Mouse (Mus musculus) layer of hippocampus, adult 18-20 months (tissue): ENCODE measurements at regions not wholly inside any gene's neighbourhood (a gene's known extent, or its start where the extent isn't known, plus 50 kb on each side); places are given as distances from the start of the nearest gene placed in this dataset.

ENCODE experiments used
- DNase-seq, 2 experiments: peaks; one replicate each; pipeline ENCODE4 v3.0.0; 2022; ENCODE audit warnings: low spot score in 2 of 2

DNA sequence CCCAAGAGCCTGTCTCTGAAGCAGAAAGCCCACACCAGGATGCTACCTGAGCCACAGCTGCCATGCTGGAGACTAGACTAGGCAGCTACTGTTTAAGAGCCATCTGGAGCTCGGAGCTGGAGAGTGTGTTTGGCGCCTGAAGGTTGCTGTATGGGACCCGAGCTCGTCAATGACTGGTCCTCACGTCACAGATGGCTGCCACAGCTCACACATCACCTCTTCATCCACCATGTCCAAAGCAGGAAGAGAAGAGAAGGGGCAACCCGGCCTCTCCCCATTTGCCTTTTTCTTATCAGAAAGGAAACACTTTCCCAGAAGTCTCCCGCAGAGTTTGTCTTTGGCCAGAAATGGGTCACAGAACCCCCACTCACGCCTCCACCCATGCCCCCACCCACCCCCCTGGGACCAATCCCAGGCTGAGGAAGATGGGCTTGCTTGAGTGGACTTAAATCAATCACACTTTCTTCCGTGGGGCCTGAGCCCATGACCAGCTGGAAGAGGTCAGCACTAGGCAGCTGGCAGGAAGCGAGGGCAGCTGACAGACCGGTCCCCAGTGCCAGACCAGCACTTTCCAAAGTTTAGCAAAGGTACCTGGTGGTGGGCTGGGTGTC lies 53.5 kb upstream of the Ptpn1 start:
- no peak for DNase-seq

GRCm38 (mm10) chr2:167877254-167877870 lies 54.5 kb upstream of the Ptpn1 start:
- no peak for DNase-seq

GRCm38 (mm10) chr2:167872507-167872906 lies 59.4 kb upstream of the Ptpn1 start:
- no peak for DNase-seq

- no peak for DNase-seq
These were observed 61.7 kb upstream of the Ptpn1 start for GRCm38 (mm10) chr2:167870153-167870552.

DNA sequence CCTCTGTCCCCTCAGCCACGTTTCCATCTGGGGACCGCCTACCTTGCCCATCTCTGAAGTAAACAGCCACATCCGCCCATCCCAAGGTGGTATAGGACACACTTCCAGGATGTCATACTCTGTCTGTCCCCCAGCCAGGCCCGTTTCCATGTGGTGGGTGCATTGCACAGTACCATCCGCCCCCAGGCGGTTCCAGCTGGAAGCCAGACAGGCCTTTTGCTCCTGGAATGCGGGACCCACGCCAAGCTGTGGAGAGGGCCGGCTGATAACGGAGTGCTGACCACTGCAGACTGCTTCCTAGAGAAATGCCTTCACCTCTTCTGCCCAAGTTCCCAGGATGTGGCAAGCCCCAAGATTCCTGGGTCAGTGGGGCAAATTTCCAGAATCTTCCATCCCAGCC lies 65.1 kb upstream of the Ptpn1 start:
- no peak for DNase-seq

DNA sequence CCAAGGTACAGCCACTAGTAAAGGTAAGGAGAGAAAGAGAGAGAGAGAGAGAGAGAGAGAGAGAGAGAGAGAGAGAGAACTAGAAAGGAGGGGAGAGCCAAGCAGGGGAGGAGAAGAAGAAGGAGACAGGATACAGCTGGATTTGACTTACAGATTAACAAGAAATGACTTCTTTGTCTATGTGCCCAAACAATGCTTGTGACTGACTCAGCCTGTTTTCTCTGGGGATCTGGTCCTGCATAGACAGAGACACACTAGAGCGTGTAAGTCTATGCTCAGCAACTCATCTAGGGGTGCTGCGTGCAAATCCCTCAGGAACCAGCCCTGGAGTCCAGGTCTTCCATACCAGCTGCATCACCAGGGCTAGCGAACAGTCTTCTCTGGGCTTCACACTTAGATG lies 66.3 kb upstream of the Ptpn1 start:
- no peak for DNase-seq

- DNase-seq: no peak
These were observed 67.2 kb upstream of the Ptpn1 start for GRCm38 (mm10) chr2:167864672-167865071.

DNA sequence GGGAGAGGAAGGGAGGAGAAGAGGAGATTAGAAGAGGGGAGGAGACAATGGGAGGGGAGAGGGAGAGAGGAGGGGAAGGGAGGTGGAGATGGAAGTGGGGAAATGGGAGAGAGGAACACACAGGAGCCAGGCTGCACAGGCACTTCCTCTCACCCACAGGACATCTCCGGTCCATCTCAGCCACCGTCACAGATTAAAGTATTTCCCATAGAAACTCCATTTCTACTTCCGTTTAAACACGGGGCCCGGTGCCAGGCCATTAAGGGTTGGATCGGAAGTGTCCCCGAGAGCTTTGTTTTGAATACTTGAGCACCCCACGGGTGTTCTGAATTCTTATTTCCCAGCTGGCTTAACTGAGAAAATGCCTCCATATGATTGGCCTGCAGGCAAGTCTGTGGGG lies 67.6 kb upstream of the Ptpn1 start:
- peak in 1 of 2 experiments; percentile 17 for DNase-seq

- DNase-seq: no peak
These were observed 68.2 kb upstream of the Ptpn1 start for GRCm38 (mm10) chr2:167863616-167864015.

DNA sequence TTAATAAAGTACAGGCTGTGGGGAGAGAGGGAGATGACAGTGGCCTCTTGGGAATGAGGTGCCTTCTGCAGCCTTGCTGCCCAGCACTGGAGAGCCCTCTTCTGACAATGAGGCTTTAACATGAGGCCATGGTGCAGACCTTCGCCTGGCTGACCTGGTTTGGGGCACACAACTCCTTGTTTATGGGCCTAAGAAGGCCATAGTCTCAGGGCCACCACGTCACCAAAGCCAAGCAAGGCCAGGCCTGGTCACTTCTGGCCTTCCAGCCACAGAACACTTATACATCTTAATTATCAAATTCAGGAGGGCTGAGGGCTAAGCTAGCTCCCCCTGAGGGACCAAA lies 70.7 kb upstream of the Ptpn1 start:
- no peak for DNase-seq

DNA sequence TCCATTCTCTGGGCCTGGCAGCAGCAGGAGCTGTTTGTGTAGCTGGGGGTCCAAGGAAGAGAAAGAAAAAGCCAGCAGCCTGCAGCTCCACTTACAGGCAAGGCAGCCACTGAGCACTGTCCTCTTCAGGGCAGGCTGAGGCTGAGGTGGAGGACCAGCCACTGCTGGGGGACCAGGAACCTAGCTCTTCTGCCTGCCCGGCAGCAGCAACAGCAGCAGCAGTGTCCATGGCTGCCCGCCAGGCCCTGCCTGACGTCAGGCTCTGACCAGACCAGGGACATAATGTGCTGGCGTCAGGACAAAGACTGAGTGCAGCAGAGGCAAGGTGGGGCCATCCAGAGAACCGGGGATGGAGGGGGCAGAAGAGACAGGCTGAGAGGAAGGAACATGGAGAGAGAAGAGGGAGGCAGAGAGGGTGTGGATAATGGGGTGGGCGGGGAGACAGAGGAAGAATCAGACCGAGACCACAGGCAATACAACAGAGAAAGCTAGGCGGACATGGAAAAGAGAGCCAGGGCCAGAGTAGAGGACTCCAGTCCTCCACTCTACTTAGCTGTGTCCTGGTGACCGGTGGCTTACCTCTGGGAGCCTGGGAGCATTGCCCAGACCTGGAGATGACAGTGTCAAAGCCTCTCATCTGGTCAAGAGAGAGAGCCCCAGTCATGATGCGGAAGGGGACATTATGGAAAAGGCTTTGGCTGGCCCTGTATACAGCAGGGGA lies 71.2 kb upstream of the Ptpn1 start:
- DNase-seq: peak; percentile 28 to 79

GRCm38 (mm10) chr2:167859575-167859974 lies 72.3 kb upstream of the Ptpn1 start:
- no peak for DNase-seq

DNA sequence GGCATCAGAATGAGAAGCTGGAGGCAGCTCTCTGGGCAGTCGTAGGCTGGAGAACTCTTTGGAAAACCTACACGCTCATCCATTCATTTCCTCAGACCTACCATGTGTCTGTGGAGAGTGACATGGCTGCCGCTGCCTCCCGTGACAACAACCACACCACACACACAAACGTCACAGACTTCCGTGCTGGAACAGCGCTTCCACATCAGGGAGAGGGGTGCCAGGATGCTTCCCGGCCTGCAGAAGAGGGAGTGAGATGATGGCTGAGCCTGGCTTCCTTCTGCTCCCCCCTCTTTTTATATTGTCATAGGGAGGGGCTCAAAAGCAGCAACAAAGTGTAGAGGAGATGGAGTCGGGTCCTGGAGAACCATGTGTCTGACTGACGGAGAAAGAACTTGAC lies 73.5 kb upstream of the Ptpn1 start:
- DNase-seq: no peak

DNA sequence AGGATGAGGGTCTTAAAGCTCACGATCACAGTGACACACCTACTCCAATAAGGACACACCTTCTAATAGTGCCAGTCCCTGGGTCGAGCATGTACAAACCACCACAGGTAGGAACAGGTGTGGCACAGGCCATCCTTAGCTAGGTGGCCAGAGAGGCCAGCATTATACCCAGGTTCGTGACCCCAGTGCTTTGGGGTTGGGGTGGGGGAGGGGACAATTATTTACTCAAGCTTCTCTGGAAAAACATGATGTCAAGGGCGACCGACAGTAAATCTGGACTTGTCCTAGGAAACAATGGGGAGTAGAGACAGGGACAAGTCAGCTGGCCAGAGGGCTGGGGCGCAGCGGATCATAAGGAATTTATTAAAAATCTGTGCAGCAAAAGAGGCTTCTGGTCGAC lies 73.9 kb upstream of the Ptpn1 start:
- DNase-seq: no peak

DNA sequence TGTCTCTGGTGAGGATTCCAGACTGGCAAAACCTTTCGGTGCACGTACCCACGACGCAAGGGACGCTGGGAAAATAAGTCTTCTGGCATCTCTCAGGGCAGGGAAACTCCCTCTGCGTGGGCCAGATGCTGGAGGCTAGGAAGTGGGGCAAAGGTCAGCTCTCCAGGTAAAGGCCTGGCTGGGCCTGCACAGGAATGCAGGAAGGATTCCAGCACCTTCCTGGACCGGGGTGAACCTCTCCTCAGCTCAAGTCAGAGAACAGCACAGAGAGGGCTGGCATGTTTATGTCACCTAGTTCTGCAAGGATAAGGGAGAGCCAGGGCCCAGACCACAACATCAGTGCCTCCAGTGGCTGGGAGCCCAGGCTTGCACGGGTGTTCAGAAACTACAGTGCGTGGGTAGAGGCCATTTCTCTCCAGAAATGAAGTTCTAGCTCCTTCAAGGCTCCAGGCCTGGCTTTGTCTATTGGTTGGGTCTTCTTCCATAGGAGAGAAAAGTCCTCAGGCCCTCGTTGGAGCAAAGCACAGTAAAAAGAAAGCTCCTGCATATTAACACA lies 74.9 kb upstream of the Ptpn1 start:
- DNase-seq: no peak

GRCm38 (mm10) chr2:167856020-167856419 lies 75.8 kb upstream of the Ptpn1 start:
- DNase-seq: no peak

GRCm38 (mm10) chr2:167854060-167854459 lies 77.8 kb upstream of the Ptpn1 start:
- DNase-seq: no peak

DNA sequence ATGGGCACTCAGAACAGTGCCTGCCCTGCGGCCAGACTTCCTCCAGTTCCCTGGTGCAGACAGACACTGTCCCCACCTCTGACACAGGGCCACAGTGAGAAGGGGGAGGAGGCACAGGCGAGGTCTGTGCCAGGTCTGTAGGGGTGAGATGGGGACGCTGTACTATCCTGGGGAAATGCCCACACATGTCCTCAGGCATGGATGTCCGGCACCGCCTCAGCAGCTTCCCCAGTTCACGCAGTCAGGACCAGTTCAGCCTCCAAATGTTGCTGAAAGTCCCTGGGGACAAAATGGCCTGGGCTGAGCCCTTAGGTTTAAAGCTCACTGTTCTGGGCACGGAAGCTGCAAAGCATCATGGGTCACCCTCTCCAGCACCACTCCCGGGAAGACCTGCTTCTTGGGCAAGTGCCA lies 78.4 kb upstream of the Ptpn1 start:
- DNase-seq: no peak

DNA sequence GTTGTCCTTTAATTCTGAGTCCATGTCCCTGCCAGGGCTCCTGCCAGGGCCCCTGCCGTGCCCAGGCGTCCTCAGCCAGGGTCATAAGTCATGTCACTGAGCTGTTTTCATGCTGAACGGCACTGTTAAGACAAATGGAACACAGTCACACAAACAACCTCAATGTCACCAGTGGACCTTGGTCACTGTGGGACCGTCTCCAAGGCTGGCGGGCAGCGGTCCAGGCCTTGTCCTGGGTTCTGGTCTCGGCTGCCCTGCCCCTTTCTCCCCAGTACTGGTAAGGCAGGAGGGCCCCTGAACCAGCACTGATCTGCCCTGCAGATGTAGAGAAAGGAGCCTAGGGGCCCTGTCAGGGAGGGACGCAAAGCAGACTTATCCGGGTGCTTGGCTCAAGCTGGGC lies 79.3 kb upstream of the Ptpn1 start:
- no peak for DNase-seq

GRCm38 (mm10) chr2:167851216-167851896 lies 80.5 kb upstream of the Ptpn1 start:
- no peak for DNase-seq

DNA sequence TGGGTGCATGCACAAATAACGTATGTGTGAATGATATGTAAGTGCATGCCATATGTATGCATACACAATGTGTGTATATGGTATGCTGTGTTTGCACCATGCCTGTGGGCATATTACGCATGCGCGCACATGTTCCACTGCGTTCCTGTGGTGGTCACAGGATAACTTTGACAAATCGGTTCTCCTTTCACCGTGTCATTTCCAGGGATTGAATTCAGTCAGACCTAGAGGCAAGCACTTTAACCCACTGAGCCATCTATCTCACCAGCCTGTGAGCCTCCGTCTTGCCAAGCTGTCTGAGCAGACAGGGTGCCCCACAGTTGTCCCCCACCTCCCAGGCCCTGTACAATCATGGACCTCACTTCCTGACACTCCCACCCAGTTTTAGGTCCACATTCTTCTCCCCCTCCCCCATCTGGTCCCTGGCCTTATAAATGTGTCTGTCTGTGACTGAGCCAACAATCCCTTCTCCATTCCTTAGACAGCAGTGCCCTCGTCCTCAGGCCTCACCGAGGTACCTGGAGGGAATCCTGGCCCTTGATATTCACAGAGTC lies 81.8 kb upstream of the Ptpn1 start:
- no peak for DNase-seq
